Mouse (Mus musculus) macrophage (primary cell): Measurements from ENCODE around the gene Cacnb2. TPM values are rescaled to one million over a fixed set of nuclear protein-coding genes. Genes with fewer than 3 reads are reported as not detected.

Experiments
- H3K27ac ChIP-seq: fragments of 350-480 bp; formaldehyde crosslinking; 2 replicates; pipeline ENCODE4 v1.9.0; 2021
- H3K36me3 ChIP-seq: fragments of 350-480 bp; formaldehyde crosslinking; 2 replicates; pipeline ENCODE4 v1.9.0; 2021; ENCODE audit errors: inconsistent target
- H3K4me3 ChIP-seq: fragments of 350-480 bp; formaldehyde crosslinking; 2 replicates; pipeline ENCODE4 v1.9.0; 2021; ENCODE audit errors: inconsistent target
- H3K79me2 ChIP-seq: fragments of 350-480 bp; formaldehyde crosslinking; 2 replicates; pipeline ENCODE4 v1.9.0; 2021; ENCODE audit errors: inconsistent target
- WGBS: methylation state at CpG from one replicate; pipeline ENCODE4 v1.1.7; 2026; ENCODE audit warnings: inconsistent platforms; ENCODE audit not compliant: missing documents; 5-methylcytosine and 5-hydroxymethylcytosine counted together
- polyA plus RNA-seq: library from polyadenylated mRNA; stranded (reverse); fragments of 250-400 nt; gene quantifications from 3 replicates; pipeline ENCODE4 v1.2.4, GENCODE M21; 2018; ENCODE audit warnings: inconsistent platforms

The Cacnb2 gene
- polyA plus RNA-seq, 1 experiment from 2014 or later = not detected

DNA sequence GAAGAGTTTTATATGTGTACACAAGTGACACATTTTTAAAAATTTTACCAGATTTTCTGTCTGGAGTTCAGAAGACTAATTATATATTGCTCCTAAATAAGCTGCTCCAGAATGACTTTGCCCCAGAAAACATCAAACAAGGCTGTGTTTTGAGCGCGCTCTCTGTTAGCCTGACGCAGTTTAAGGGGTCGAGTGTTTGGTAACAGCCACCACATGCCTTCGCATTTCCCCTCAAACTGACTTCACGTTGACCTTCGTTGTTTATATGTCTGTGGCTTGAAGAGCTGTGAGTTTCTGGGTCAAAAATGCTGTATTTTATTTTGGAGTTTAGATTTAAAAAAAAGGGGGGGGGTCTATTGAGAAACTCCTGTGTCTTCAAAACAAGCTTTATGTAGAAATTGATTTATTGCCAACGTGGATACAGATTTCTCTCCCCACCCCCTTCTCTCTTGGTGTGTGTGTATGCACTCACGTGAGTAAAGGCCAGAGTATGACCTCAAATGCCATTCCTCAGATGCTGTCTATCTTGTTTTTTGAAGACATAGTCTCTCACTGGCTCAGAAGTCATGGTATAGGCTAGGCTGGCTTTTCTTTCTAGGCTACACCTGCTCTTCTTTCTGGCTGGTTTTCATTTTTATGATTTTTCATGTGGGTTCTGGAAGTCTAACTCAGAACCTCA is 27.1 kb downstream of the Cacnb2 start:
- Histone ChIP-seq H3K79me2 (no peaks in the 10 kb centered on the region), H3K4me3 (no peak overlapping the region), H3K36me3 (no peaks in the 10 kb centered on the region), H3K27ac (no peak overlapping the region)
- WGBS = 57% methylated on average over 9 of the region's 9 CpGs

DNA sequence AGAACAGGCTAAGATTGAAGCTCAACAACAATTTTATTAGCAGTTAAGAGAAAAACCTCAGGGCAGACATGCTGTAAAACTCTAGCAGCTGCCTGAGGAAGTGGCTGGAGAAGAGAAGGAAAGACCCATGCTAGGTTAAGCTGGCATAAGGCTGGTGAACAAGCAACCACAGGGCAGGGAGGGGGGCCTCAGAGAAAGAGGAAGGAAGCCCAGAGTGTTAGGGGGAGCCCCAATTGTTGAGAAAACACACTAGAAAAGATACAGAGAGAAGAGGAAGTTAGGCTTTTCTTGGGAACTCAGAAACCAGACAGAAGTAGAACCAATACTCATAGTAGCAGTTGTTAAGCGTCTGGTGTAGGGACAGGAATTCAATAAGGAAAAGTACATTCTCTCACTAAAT is 28.7 kb downstream of the Cacnb2 start:
- Histone ChIP-seq H3K36me3 (no peaks in the 10 kb centered on the region), H3K79me2 (no peaks in the 10 kb centered on the region), H3K4me3 (no peak overlapping the region), H3K27ac (no peak overlapping the region)
- WGBS = 11% methylated on average over 1 of the region's 1 CpGs

DNA sequence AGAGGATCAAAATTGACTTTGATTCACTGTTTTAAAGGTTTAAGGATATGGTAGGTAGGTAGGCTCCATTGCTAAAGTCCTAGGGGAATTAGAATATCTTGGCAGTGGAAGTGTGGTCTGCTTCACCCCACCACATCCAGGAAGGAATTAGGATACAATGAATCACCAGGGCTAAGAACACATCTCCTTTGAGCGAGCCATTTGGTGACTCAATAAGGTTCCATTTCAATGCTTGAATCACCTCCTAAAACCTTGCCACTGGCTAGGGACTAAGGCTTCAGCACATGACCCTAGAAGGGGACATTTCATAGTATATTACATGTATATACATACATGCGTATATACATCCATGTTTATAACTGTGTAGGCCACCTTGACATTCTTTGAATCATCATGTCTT is 30.3 kb downstream of the Cacnb2 start:
- H3K36me3 ChIP-seq = no peaks in the 10 kb centered on the region
- H3K4me3 ChIP-seq = no peak overlapping the region
- no peaks in the 10 kb centered on the region for H3K79me2 ChIP-seq
- WGBS = 88% methylated on average over 2 of the region's 2 CpGs
- H3K27ac ChIP-seq = no peak overlapping the region

DNA sequence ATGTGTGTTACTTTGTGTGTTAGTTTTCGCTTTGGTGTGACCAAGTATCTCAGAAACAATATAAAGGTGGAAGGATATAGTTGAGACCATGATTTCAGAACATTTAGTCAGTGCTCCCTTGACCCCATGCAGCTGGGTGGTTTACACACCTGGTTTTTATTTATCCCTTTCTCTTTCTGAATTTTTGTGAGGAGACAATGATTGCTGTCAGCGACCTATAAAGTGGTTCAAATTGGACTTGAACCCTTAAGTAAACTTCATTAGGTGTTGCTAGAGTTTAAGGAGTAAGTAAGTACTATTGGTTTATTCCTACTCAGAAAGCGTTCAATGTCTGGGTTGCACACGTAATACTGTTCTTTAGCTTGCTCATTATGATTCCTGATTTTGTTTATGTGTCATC is 36.4 kb downstream of the Cacnb2 start:
- no peak overlapping the region for H3K4me3 ChIP-seq
- H3K79me2 ChIP-seq = no peaks in the 10 kb centered on the region
- 96% methylated on average over 4 of the region's 4 CpGs for WGBS
- no peak overlapping the region for H3K27ac ChIP-seq
- no peaks in the 10 kb centered on the region for H3K36me3 ChIP-seq

- 94% methylated on average over 6 of the region's 6 CpGs for WGBS
Observed at GRCm38 (mm10) chr2:14639877-14640276, 37.0 kb downstream of the Cacnb2 start.

GRCm38 (mm10) chr2:14641040-14641439 is 38.2 kb downstream of the Cacnb2 start:
- no peaks in the 10 kb centered on the region for H3K79me2 ChIP-seq
- no peak overlapping the region for H3K4me3 ChIP-seq
- H3K27ac ChIP-seq = no peak overlapping the region
- 47% methylated on average over 2 of the region's 2 CpGs for WGBS
- H3K36me3 ChIP-seq = no peaks in the 10 kb centered on the region

More at GRCm38 (mm10) chr2:14639877-14640276, 37.0 kb downstream of the Cacnb2 start:
- Histone ChIP-seq H3K27ac (no peak overlapping the region), H3K4me3 (no peak overlapping the region), H3K79me2 (no peaks in the 10 kb centered on the region), H3K36me3 (no peaks in the 10 kb centered on the region)

DNA sequence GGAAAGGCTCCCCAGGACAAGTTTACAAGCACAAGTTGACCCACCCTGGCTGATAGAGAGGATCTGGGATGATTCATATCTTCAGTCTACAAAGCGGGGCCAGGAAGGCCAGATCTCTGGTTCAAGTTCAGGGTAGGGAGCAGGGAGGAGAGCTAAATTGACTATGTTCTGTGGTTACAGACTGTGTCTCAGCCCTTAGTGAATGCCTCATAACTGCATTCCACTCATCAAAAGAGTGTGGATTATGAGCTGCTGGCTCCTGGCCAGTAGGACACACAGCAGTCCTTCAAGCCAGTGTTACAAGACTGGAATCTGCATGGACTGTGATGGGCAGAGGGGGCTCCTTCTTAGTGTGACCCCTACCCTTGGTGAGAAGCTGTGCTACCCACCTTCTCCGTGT is 48.4 kb downstream of the Cacnb2 start:
- 92% methylated on average over 2 of the region's 2 CpGs for WGBS
- Histone ChIP-seq H3K27ac (no peak overlapping the region), H3K4me3 (no peak overlapping the region), H3K36me3 (no peaks in the 10 kb centered on the region), H3K79me2 (no peaks in the 10 kb centered on the region)

DNA sequence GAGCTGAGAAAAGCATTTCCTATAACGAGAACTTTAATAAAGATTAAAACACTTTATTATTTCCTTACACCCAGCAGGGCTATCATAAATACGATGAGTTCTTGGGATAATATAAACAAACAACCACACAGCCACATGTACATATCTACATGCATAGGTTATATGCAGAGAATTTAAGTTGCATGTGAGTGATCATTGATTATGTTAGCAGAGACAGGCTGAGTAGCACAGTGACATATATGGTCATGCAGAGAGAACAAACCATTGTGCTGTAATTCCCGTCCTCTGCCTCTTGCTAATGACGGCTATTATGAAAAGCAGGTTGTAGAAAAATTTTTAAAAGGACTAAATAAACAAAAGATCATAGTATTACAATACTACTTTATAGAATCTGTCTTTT is 53.8 kb downstream of the Cacnb2 start:
- H3K79me2 ChIP-seq = no peaks in the 10 kb centered on the region
- 97% methylated on average over 4 of the region's 4 CpGs for WGBS
- H3K36me3 ChIP-seq = no peaks in the 10 kb centered on the region
- H3K27ac ChIP-seq = no peak overlapping the region
- H3K4me3 ChIP-seq = no peak overlapping the region

GRCm38 (mm10) chr2:14657205-14657844 is 54.4 kb downstream of the Cacnb2 start:
- no peaks in the 10 kb centered on the region for H3K36me3 ChIP-seq
- H3K79me2 ChIP-seq = no peaks in the 10 kb centered on the region
- H3K4me3 ChIP-seq = no peak overlapping the region
- 90% methylated on average over 3 of the region's 3 CpGs for WGBS
- H3K27ac ChIP-seq = no peak overlapping the region

- Histone ChIP-seq H3K79me2 (no peaks in the 10 kb centered on the region), H3K36me3 (no peaks in the 10 kb centered on the region), H3K4me3 (no peak overlapping the region), H3K27ac (no peak overlapping the region)
- 100% methylated on average over 1 of the region's 1 CpGs for WGBS
Observed at GRCm38 (mm10) chr2:14665213-14665612, 62.3 kb downstream of the Cacnb2 start.

- Histone ChIP-seq H3K36me3 (no peaks in the 10 kb centered on the region), H3K79me2 (no peaks in the 10 kb centered on the region), H3K27ac (no peak overlapping the region), H3K4me3 (no peak overlapping the region)
- 92% methylated on average over 8 of the region's 8 CpGs for WGBS
Observed at GRCm38 (mm10) chr2:14672117-14672516, 69.2 kb downstream of the Cacnb2 start.

GRCm38 (mm10) chr2:14676885-14677516 is 74.1 kb downstream of the Cacnb2 start:
- Histone ChIP-seq H3K36me3 (no peaks in the 10 kb centered on the region), H3K27ac (no peak overlapping the region), H3K4me3 (no peak overlapping the region), H3K79me2 (no peaks in the 10 kb centered on the region)
- WGBS = 18% methylated on average over 6 of the region's 6 CpGs

DNA sequence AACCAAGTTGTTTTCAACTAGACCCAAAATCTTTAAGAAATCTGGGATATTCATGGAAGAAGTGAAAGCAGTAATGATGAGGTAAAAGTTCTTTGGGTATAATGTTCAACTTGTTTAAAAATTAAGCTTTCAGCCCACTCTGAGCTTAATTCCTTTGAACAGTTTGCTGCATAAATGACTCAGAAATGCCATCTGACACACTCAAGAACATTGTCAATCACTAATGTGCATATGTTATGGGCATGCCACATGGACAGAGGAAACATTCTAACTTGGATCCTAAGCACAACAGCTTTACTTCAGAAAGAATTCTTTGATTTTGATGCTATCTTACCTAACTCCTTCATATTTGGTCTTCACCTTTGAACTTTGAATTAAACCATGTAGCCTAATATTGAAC is 81.3 kb downstream of the Cacnb2 start:
- no peaks in the 10 kb centered on the region for H3K36me3 ChIP-seq
- no peak overlapping the region for H3K27ac ChIP-seq

GRCm38 (mm10) chr2:14702973-14703645 is 100.2 kb downstream of the Cacnb2 start:
- WGBS = 89% methylated on average over 1 of the region's 1 CpGs
- Histone ChIP-seq H3K27ac (no peak overlapping the region), H3K79me2 (no peaks in the 10 kb centered on the region), H3K36me3 (no peaks in the 10 kb centered on the region), H3K4me3 (no peak overlapping the region)

More for the DNA sequence above, 81.3 kb downstream of the Cacnb2 start:
- Histone ChIP-seq H3K4me3 (no peak overlapping the region), H3K79me2 (no peaks in the 10 kb centered on the region)

DNA sequence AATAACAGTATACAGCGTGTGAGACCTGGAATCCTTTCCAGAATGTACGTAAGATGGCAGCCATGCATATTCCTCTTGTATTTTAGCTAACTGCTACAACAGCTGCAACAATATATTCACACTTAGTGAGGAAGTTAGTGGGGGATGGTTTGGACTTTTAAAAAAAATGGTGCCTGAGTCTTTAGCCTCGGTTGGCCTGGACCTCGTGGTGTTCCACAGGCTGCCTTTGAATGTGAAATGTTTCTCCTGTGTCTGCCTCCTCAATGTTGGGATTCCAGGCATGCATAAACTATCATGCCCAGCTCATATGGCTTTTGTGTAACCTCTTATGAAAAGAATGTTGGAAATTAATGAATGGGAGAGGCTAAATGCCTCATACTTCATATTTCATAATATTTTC is 100.8 kb downstream of the Cacnb2 start:
- H3K27ac ChIP-seq = no peak overlapping the region
- H3K36me3 ChIP-seq = no peaks in the 10 kb centered on the region
- no peaks in the 10 kb centered on the region for H3K79me2 ChIP-seq
- 82% methylated on average over 4 of the region's 4 CpGs for WGBS
- no peak overlapping the region for H3K4me3 ChIP-seq
